Mouse (Mus musculus) regulatory T cell (primary cell): ENCODE measurements around the gene Unc45b.

Source experiments
- in situ Hi-C: fragments of 300-600 bp; cut with MboI, MseI; formaldehyde crosslinking; loops from one replicate; pipeline ENCODE4 v1.15.1; 2025; ENCODE audit warnings: high pct_unique_total_duplicates

Unc45b gene

GRCm38 (mm10) chr11:82991469-82992166 lies 81.3 kb downstream of the Unc45b start, which contains the start of gene Slfn9:
Slfn9 (minus strand) TSS chr11:82991830.
- in situ Hi-C loops = no loop called here
